Mouse (Mus musculus) embryonic facial prominence, embryonic 12.5 days (tissue): ENCODE data around the gene Nrg3. TPM values are rescaled to one million over a fixed set of nuclear protein-coding genes. Genes with fewer than 3 reads are reported as not detected.

Experiments used
- ATAC-seq: fragments of 200-750 bp; cut with Nextera tagmentation; 2 replicates; pipeline ENCODE4 v1.8.0; 2017; ENCODE audit not compliant: insufficient number of reproducible peaks, insufficient read depth, low FRiP score, low TSS enrichment
- H3K27ac ChIP-seq: fragments of 300-500 bp; sonication (generic); 2 replicates; pipeline ENCODE4 v1.5.1; 2016; ENCODE audit warnings: mild to moderate bottlenecking
- H3K27me3 ChIP-seq: fragments of 300-500 bp; sonication (generic); 2 replicates; pipeline ENCODE4 v1.6.1; 2016; ENCODE audit warnings: mild to moderate bottlenecking, moderate library complexity
- H3K36me3 ChIP-seq: fragments of 300-500 bp; sonication (generic); 2 replicates; pipeline ENCODE4 v1.6.1; 2016; ENCODE audit warnings: mild to moderate bottlenecking
- H3K4me1 ChIP-seq: fragments of 300-500 bp; sonication (generic); 2 replicates; pipeline ENCODE4 v1.6.1; 2016
- H3K4me2 ChIP-seq: fragments of 300-500 bp; sonication (generic); replicated peaks from 2 replicates; pipeline ENCODE4 v1.6.1; 2016; ENCODE audit warnings: mild to moderate bottlenecking, moderate library complexity
- H3K4me3 ChIP-seq: fragments of 300-500 bp; sonication (generic); 2 replicates; pipeline ENCODE4 v1.5.1; 2016; ENCODE audit warnings: mild to moderate bottlenecking
- H3K9ac ChIP-seq: fragments of 300-500 bp; sonication (generic); 2 replicates; pipeline ENCODE4 v1.6.1; 2016; ENCODE audit warnings: mild to moderate bottlenecking, moderate library complexity
- H3K9me3 ChIP-seq: fragments of 300-500 bp; sonication (generic); 2 replicates; pipeline ENCODE4 v1.6.1; 2016; ENCODE audit warnings: mild to moderate bottlenecking, moderate library complexity
- WGBS: fragments of 180-500 bp; shearing (Covaris S2); methylation state at CpG from one replicate; pipeline ENCODE4 v1.1.7; 2016; 5-methylcytosine and 5-hydroxymethylcytosine counted together
- polyA plus RNA-seq: library from polyadenylated mRNA; unstranded; fragments of >200 nt; fragmentation: Nextera tagmentation; extraction: Ambion mirVana; gene quantifications from 2 replicates; pipeline ENCODE4 v1.2.1, GENCODE M21; 2016

The Nrg3 gene
- polyA plus RNA-seq, 1 experiment from 2014 or later: 0.83 TPM

DNA sequence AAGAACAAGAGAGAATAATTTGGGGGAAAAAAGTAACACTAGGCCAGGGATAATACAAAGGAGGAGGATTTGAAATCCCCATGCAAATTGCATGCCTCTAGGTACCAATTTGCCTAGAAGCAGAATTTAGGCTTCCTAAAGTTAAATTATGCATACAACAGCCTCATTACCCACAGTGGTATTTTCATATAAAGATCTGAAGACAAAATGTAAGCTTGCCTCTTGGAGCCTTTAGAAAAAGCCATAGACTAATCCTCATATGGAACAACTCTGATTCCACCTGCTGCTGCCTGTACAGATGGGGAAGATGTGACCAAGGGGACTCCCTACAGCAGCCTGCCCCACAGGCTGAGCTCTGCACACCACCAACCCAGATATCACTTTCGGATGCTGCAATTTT is 428.6 kb downstream of the Nrg3 start:
- Histone ChIP-seq H3K27ac (no peak overlapping the region), H3K9me3 (no peaks in the 10 kb centered on the region), H3K4me1 (no peaks in the 10 kb centered on the region), H3K9ac (no peak overlapping the region), H3K27me3 (no peaks in the 10 kb centered on the region), H3K4me2 (no peak overlapping the region), H3K36me3 (no peaks in the 10 kb centered on the region), H3K4me3 (no peak overlapping the region)
- WGBS: 69% methylated on average over 1 of the region's 1 CpGs
- no peak for ATAC-seq

DNA sequence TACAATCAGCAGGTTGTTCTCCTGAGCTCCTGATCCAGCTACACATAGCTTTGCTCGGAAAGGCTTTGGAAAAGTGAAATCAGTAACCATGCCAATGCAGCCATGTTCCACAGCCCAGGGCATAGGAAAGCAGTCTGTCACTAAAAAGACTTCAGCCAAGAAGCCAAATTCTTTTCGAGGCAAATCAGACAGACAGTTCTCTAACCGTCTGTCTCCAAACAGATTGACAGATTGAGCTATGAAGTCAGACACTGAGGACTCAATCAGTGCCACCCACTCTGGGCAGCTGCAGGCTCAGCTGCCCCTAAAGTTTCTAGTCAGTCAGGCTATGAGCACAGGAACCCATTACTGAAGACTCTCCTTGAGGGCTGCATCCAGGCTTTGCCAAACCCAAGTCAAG is 429.1 kb downstream of the Nrg3 start:
- Histone ChIP-seq H3K36me3 (no peaks in the 10 kb centered on the region), H3K4me3 (no peak overlapping the region), H3K9ac (no peak overlapping the region), H3K27me3 (no peaks in the 10 kb centered on the region), H3K4me2 (no peak overlapping the region), H3K4me1 (no peaks in the 10 kb centered on the region), H3K9me3 (no peaks in the 10 kb centered on the region), H3K27ac (no peak overlapping the region)
- 71% methylated on average over 3 of the region's 3 CpGs for WGBS
- ATAC-seq: no peak

DNA sequence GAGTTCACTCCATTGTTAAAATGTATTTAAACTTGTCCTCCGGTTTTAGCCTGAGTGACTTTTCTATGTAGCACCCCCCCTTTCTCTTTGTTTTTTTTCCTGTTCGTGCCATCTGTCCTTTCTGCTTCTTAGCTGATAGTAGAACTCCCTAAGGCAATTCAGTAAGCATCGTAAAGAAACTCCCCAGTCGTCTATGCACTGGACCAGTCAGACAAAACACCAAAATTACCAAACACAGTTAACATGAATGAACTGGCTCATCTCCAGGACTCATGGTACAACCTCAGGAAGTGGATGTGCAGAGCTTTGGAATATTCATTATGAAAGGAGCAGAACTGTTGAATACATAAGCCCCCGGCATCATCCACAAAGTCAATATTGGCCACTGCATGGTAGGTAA is 429.5 kb downstream of the Nrg3 start:
- Histone ChIP-seq H3K9ac (no peak overlapping the region), H3K4me2 (no peak overlapping the region), H3K36me3 (no peaks in the 10 kb centered on the region), H3K4me3 (no peak overlapping the region), H3K27me3 (no peaks in the 10 kb centered on the region), H3K4me1 (no peaks in the 10 kb centered on the region), H3K27ac (no peak overlapping the region), H3K9me3 (no peaks in the 10 kb centered on the region)
- ATAC-seq: no peak
- WGBS: 60% methylated on average over 5 of the region's 5 CpGs

DNA sequence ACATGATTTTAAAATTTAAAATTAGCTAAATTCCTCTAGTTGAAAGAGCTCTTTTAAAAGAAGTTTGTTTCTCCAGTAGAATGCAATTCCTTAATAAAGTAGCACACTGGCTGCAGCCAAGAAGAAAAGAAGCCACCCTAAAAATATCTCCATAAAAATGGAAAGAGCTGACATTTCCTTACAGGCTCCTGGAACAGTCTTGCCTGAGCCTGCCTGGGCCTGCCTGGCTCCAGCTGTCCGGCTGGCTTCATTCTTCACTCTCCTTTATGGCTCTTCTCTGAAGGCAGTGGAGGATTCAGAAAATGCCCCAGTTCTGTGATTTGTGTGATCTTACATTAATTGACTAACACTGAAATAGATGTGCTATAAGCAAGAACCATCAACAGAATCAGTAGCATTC is 433.8 kb downstream of the Nrg3 start:
- Histone ChIP-seq H3K9me3 (no peaks in the 10 kb centered on the region), H3K9ac (no peak overlapping the region), H3K27ac (no peak overlapping the region), H3K4me3 (no peak overlapping the region), H3K27me3 (no peaks in the 10 kb centered on the region), H3K36me3 (no peaks in the 10 kb centered on the region), H3K4me2 (no peak overlapping the region), H3K4me1 (no peaks in the 10 kb centered on the region)
- WGBS: 74% methylated on average over 1 of the region's 1 CpGs
- no peak for ATAC-seq

DNA sequence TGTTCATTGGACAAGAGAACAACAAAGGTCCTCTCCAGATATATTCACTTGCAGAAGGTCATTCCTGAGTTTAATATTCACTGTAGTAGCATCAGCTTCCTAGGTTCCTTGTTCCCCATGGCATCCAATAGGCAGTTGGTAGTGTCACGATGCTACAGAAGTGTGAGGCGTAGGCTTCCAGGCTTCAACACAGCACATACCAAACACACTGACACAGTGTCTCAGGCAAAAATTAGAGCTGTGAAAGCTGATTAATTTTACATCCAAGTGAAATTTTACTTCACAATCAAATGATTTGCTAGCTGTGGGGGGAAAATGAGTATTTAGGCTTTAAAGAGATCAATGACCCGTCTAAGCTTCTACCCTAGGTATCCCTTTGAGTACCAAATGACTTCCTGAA is 438.4 kb downstream of the Nrg3 start:
- H3K4me3 ChIP-seq: no peak overlapping the region
- H3K27ac ChIP-seq: no peak overlapping the region
- H3K4me1 ChIP-seq: no peaks in the 10 kb centered on the region
- H3K9ac ChIP-seq: no peak overlapping the region
- H3K4me2 ChIP-seq: no peak overlapping the region
- H3K36me3 ChIP-seq: no peaks in the 10 kb centered on the region
- no peaks in the 10 kb centered on the region for H3K27me3 ChIP-seq
- ATAC-seq: no peak
- 93% methylated on average over 3 of the region's 3 CpGs for WGBS
- H3K9me3 ChIP-seq: no peaks in the 10 kb centered on the region

DNA sequence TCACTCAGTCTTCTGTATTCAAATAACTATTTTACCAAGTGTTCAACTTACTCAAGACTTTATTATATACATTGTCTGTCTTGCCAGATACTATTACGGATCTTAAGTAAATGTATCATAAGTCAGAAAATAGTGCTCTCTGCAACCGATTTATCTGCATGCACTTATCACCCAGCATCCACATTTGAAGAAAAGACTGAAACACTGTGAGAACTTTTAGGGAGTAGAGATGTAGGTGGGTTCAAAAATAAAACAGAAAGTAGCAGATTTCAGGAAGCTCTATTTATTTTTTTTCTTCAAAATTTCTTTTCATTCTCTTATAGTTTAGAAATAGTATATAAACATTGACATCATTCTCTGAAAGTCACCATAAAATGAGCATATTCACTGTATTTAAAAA is 449.8 kb downstream of the Nrg3 start:
- H3K36me3 ChIP-seq: no peaks in the 10 kb centered on the region
- no peak for ATAC-seq
- no peak overlapping the region for H3K9ac ChIP-seq
- H3K4me3 ChIP-seq: no peak overlapping the region
- WGBS: 82% methylated on average over 2 of the region's 2 CpGs
- H3K4me2 ChIP-seq: no peak overlapping the region
- no peaks in the 10 kb centered on the region for H3K4me1 ChIP-seq
- no peaks in the 10 kb centered on the region for H3K27me3 ChIP-seq
- no peak overlapping the region for H3K27ac ChIP-seq
- no peaks in the 10 kb centered on the region for H3K9me3 ChIP-seq

DNA sequence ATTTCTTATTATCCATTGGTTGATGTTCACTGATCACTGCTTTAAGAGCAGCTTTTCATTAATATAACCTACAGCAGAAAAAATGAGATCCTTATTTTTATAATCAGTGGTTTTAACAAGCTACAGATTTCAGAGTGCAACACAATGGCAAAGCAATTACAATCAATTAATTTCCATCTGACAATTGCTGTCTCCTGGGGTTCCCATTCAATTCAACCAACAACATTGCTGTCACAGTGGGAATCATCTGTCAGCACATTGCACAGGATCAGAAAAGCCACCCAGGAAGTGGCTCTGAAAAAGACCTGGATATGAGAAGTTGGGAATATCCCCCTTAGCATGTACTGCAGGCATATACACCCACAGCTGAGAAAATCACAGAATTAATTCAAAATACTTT is 458.8 kb downstream of the Nrg3 start:
- no peaks in the 10 kb centered on the region for H3K9me3 ChIP-seq
- ATAC-seq: no peak
- no peaks in the 10 kb centered on the region for H3K36me3 ChIP-seq
- no peaks in the 10 kb centered on the region for H3K4me1 ChIP-seq
- H3K9ac ChIP-seq: no peak overlapping the region
- no peak overlapping the region for H3K4me3 ChIP-seq
- no peak overlapping the region for H3K4me2 ChIP-seq
- no peaks in the 10 kb centered on the region for H3K27me3 ChIP-seq
- H3K27ac ChIP-seq: no peak overlapping the region

DNA sequence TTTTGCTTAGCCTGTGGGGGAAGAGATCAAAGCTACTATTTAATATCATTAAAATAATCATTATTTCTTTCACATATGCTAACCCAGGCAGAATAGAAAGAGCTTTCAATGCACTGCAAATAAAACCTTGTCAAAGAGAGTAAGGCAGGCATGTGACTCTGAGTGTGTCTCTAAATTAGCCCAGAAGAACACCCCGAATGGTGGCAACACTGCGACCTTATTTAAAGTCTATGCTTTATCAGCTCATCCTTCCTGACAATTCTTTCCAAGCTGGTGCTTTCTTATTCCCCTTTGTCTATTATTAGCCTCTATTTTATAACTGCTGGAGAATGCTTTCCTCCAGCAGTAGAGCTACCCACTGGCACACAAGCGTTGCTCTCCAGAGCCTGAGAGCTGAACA is 475.0 kb downstream of the Nrg3 start:
- no peak for ATAC-seq

DNA sequence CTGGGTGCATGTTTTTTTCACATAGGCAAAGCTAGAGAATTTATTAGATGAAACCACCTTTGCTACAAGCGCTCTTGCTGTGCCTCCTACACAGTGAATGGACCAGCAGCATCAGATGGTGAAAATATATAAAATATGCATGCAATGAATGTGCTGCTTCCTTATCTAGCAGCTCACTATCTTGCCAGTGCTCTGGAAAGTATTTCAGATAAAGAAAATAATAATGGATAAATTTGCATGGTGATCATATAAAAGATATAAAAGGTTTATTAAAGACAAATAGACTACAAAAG is 480.4 kb downstream of the Nrg3 start:
- Histone ChIP-seq H3K4me2 (no peak overlapping the region), H3K9me3 (no peaks in the 10 kb centered on the region), H3K27ac (no peak overlapping the region), H3K9ac (no peak overlapping the region), H3K27me3 (no peaks in the 10 kb centered on the region), H3K36me3 (no peaks in the 10 kb centered on the region), H3K4me1 (0 out of 2 replicates have a peak, but pooled peaks cover 2% of the 10 kb centered on the region), H3K4me3 (no peak overlapping the region)
- ATAC-seq: no peak
- WGBS: 83% methylated on average over 1 of the region's 1 CpGs

More for the DNA sequence above, 475.0 kb downstream of the Nrg3 start:
- no peak overlapping the region for H3K4me3 ChIP-seq
- no peaks in the 10 kb centered on the region for H3K27me3 ChIP-seq
- H3K9me3 ChIP-seq: no peaks in the 10 kb centered on the region
- H3K36me3 ChIP-seq: no peaks in the 10 kb centered on the region
- 56% methylated on average over 3 of the region's 3 CpGs for WGBS
- H3K4me2 ChIP-seq: no peak overlapping the region
- H3K27ac ChIP-seq: no peak overlapping the region
- H3K9ac ChIP-seq: no peak overlapping the region
- H3K4me1 ChIP-seq: no peaks in the 10 kb centered on the region

DNA sequence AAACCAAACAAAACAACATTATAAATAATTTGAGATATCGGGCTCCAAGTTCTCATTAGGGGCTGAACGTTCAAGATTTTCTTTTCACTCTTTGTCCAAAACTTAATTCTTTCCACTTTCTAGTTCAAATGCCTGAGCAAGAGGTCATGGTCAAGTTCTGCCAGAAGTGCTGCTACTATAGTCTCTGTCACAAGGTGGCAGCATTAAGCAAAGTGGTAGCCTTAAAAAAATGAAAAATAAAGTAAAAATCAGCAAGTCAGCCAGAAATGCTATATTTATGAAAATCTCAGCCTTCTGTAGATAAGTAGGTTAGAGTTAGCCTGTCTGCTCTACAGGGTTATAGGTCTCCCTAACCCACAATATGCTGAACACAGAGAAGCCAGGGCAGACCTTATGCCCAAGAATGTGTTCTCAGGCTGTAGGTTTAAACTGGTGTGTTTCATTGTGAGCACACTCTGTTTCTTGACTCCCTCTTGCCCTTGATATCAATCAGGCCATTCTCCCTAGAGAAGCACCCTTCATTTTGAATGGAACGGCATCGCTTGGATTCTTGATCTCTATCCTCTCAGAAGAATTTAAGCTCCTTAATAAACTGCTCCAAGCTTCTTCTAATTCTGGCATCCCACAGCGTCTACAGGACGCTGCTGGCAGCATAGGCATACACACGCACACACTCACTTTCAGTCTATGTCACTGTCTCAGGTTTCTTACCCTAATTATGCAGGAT is 480.9 kb downstream of the Nrg3 start:
- Histone ChIP-seq H3K36me3 (no peaks in the 10 kb centered on the region), H3K27ac (no peak overlapping the region), H3K9me3 (no peaks in the 10 kb centered on the region), H3K9ac (no peak overlapping the region), H3K4me1 (0 out of 2 replicates have a peak, but pooled peaks cover 2% of the 10 kb centered on the region), H3K4me3 (no peak overlapping the region), H3K27me3 (no peaks in the 10 kb centered on the region), H3K4me2 (no peak overlapping the region)
- WGBS: 61% methylated on average over 7 of the region's 7 CpGs
- no peak for ATAC-seq

DNA sequence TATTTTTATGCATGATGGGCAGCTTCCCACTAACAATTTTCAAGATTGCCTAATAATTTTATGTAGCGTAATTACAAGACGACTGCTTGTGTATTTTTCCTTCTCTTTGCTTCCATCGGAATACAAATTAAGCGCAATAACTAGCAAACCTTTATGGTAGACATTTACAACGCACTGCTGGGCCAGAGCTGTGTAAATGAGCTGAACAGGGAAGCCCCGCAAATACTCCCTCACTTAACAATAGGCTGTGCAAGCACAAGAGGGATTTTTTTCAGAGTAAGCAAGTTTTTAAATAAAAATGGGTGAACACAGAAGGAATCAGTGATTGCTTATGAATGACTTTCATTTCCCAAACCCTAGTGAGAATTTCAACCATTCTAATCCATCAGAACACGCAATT is 513.5 kb downstream of the Nrg3 start:
- no peak for ATAC-seq
- WGBS: 87% methylated on average over 7 of the region's 7 CpGs

DNA sequence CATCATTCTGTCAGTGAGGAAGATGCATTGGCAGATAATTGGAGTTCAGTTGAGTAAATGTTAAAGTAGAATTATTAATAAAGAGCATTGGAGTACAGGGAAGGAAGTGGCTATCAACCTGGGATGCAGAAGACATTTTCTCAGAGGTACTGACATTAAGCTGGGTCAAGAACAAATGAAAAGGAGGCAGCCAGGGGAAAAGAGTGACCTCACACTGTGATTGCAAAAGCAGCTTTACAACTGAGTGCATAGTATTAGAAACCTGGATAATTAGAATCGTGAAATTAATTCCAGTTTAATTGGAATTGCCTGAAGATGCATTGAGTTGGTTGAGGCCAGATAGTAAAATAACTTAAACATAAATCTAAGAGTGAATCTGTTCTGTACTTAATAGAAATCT is 535.4 kb downstream of the Nrg3 start:
- Histone ChIP-seq H3K4me1 (no peaks in the 10 kb centered on the region), H3K4me2 (no peak overlapping the region), H3K9me3 (no peaks in the 10 kb centered on the region), H3K27ac (no peak overlapping the region), H3K36me3 (no peaks in the 10 kb centered on the region), H3K27me3 (no peaks in the 10 kb centered on the region), H3K9ac (no peak overlapping the region), H3K4me3 (no peak overlapping the region)
- ATAC-seq: no peak
- WGBS: 69% methylated on average over 1 of the region's 1 CpGs

More for the DNA sequence above, 513.5 kb downstream of the Nrg3 start:
- no peaks in the 10 kb centered on the region for H3K27me3 ChIP-seq
- H3K4me3 ChIP-seq: no peak overlapping the region
- H3K27ac ChIP-seq: no peak overlapping the region
- H3K4me1 ChIP-seq: no peaks in the 10 kb centered on the region
- H3K9ac ChIP-seq: no peak overlapping the region
- H3K4me2 ChIP-seq: no peak overlapping the region
- H3K9me3 ChIP-seq: no peaks in the 10 kb centered on the region
- no peaks in the 10 kb centered on the region for H3K36me3 ChIP-seq
